Mouse (Mus musculus) small intestine, adult 2 months (tissue): ENCODE data around the gene Ercc1. TPM values are rescaled to one million over a fixed set of nuclear protein-coding genes. Genes with fewer than 3 reads are reported as not detected.

Experiments
- H3K27ac ChIP-seq: fragments of 200-500 bp; 2 replicates; pipeline ENCODE4 v1.5.1; 2012; ENCODE audit warnings: low read depth, low read length, control low read depth, inconsistent platforms; ENCODE audit not compliant: insufficient read depth
- H3K27me3 ChIP-seq: fragments of 200-500 bp; 2 replicates; pipeline ENCODE4 v1.6.1; 2012; ENCODE audit warnings: mild to moderate bottlenecking, moderate library complexity, low read length, inconsistent platforms; ENCODE audit not compliant: control insufficient read depth, insufficient read depth
- H3K36me3 ChIP-seq: fragments of 200-500 bp; 2 replicates; pipeline ENCODE4 v1.6.1; 2012; ENCODE audit warnings: mild to moderate bottlenecking, low read length, control low read depth, inconsistent platforms; ENCODE audit not compliant: control insufficient read depth, insufficient read depth
- H3K4me1 ChIP-seq: fragments of 200-500 bp; 2 replicates; pipeline ENCODE4 v1.6.1; 2012; ENCODE audit warnings: low read length, inconsistent platforms, mixed read lengths; ENCODE audit not compliant: control insufficient read depth, insufficient read depth, insufficient read length
- H3K4me3 ChIP-seq: fragments of 200-500 bp; 2 replicates; pipeline ENCODE4 v1.5.1; 2012; ENCODE audit warnings: low read depth, mild to moderate bottlenecking, control low read depth, inconsistent platforms, low read length, moderate library complexity
- CTCF ChIP-seq: fragments of 200-500 bp; IDR thresholded peaks from 2 replicates; pipeline ENCODE4 v1.5.1; 2012; ENCODE audit warnings: low read depth, mild to moderate bottlenecking, control low read depth, inconsistent platforms, low read length, moderate library complexity, mixed read lengths; ENCODE audit not compliant: insufficient replicate concordance, insufficient read length; ENCODE audit errors: extremely low read depth
- POLR2A ChIP-seq: fragments of 200-500 bp; IDR thresholded peaks from 2 replicates; pipeline ENCODE4 v1.6.1; 2012; ENCODE audit warnings: low read depth, mild to moderate bottlenecking, control low read depth, inconsistent platforms, low read length, moderate library complexity
- WGBS: fragments of 180-500 bp; shearing (Covaris S2); methylation state at CpG from one replicate; pipeline ENCODE4 v1.1.7; 2018; 5-methylcytosine and 5-hydroxymethylcytosine counted together
- polyA plus RNA-seq: library from polyadenylated mRNA; depleted of rRNA; stranded (reverse); fragments of >200 nt; gene quantifications from 2 replicates; pipeline ENCODE4 v1.2.3, GENCODE M21; 2012

The Ercc1 gene
- polyA plus RNA-seq, 1 experiment, result 17.5 TPM

DNA sequence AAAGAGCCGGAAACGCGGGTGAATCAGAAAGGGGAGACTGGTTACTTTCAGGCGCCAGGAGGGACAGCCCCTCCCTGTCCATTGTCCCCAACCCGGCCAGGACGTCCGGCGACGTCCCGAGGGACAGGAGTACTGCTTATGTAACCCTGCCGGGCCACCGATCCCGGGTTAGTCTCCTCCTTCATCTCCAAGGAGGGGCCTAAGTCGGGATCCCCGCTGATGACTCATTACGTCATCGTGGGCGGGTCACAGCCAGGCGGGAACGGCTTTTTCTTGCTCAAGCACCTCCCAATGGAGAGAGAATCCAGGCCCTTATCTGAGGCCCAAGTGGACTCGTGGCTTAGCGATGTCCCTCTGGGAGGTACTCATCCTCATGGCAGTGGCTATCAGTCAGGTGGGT lies 17.4 kb upstream of the Ercc1 start:
- peaks cover 12% of the 10 kb centered on the region for H3K4me1 ChIP-seq
- 2% methylated on average over 22 of the region's 22 CpGs for WGBS
- no peaks in the 10 kb centered on the region; the same call in 1 of the 2 replicates for H3K27me3 ChIP-seq
- peak overlapping the region; percentile 80 for H3K27ac ChIP-seq
- TF ChIP-seq POLR2A (no peak), CTCF (no peak)
- peak overlapping the region; percentile 57 for H3K4me3 ChIP-seq
- H3K36me3 ChIP-seq, result no peaks in the 10 kb centered on the region

DNA sequence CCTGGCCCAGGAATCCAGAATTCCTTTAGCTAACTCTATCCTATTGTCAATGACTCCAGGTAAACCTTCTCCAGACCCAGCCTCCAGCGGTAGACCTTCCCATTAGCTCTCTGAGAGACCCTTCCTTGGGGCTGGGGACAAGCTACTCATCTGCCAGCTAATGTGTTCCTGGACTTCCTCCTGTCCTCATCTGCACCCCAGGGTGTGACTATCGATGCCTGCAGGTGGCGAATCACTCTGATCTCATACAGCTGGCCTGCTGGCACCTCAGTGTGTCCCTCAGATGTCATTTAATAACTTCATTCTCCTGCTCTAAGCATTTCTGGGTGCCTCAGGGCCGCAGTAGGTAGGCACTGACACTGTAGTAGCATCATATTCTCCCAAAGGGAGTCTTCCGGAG lies 16.8 kb upstream of the Ercc1 start:
- Histone ChIP-seq H3K4me3 (no peak overlapping the region), H3K27ac (no peak overlapping the region), H3K36me3 (no peaks in the 10 kb centered on the region), H3K4me1 (peaks cover 12% of the 10 kb centered on the region), H3K27me3 (0 out of 2 replicates have a peak, but pooled peaks cover 2% of the 10 kb centered on the region)
- no peak for TF ChIP-seq POLR2A
- no peak for TF ChIP-seq CTCF
- 45% methylated on average over 5 of the region's 5 CpGs for WGBS

DNA sequence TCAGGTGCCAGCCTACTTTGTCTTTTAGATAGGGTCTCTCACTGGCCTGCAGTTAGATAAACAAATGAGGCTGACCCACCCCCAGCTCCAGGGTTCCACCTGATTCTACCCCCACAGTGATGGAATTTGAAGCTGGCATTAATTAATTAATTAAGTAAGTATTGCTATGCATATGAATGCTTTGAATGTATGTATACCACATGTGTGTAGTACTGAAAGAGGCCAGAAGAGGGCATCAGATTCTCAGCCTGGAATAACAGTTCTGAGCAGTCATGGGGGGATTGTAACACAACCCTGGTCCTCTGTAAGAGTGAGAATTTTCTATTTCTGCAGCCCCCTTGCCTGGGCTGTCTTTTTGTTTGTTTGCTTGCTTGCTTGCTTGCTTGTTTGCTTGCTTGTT lies 16.2 kb upstream of the Ercc1 start:
- Histone ChIP-seq H3K4me1 (peaks cover 15% of the 10 kb centered on the region), H3K4me3 (no peak overlapping the region), H3K27ac (no peak overlapping the region), H3K36me3 (no peaks in the 10 kb centered on the region), H3K27me3 (0 out of 2 replicates have a peak, but pooled peaks cover 3% of the 10 kb centered on the region)
- TF ChIP-seq CTCF, result no peak
- no peak for TF ChIP-seq POLR2A

DNA sequence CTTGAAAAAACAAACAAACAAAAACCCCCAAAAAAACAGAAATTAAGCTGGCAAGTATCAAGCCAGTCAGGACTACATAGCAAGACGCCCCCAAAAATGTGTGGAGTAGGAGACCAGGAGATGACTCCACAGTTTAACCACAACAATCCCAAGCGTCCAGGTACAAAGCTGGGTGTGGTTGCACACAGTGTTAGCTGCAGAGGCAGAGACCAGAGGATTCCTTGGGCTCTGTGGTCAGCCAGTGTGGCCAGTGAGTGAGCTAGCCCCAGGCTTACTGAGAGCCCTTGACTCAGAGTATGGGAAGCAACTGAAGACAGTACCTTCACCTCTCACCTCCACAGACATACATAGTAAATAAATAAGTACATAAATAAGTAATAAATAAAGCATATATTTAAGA lies 12.7 kb upstream of the Ercc1 start:
- Histone ChIP-seq H3K4me3 (no peak overlapping the region), H3K36me3 (no peaks in the 10 kb centered on the region), H3K4me1 (peaks cover 11% of the 10 kb centered on the region), H3K27me3 (0 out of 2 replicates have a peak, but pooled peaks cover 3% of the 10 kb centered on the region), H3K27ac (no peak overlapping the region)
- TF ChIP-seq POLR2A (no peak), CTCF (no peak)
- 71% methylated on average over 2 of the region's 2 CpGs for WGBS

DNA sequence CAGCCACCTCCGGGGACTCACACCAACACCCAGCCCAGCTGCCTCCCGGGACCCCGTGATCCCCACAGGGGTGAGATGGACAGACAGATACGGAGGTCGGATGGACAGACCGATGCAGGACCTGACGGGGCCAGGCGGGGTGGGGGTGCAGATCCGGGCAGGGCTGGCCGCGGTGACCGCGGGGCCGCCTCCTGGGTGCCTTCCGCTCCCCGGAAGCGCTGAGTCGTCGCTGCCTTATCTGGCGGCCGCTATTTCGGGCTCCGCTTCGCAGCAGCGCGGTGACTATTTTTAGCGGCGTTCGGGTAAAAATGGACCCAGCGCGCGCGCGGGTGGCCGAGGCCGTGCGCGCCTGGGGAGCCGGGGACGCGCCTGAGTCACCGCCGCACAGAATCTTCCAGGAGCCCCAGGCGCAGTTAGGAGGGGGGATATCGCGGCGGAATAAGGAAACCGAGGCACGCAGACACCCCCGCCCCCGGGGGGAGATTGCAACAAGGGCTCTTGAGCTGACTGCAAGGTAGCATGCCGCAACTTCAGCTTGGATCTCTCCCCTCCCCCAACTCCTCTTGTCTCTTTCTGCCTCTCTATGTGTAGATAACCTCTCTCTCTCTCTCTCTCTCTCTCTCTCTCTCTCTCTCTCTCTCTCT lies 11.7 kb upstream of the Ercc1 start:
- H3K27me3 ChIP-seq, result 0 out of 2 replicates have a peak, but pooled peaks cover 3% of the 10 kb centered on the region
- H3K36me3 ChIP-seq, result no peaks in the 10 kb centered on the region
- H3K4me3 ChIP-seq, result peak overlapping the region; percentile 64
- H3K27ac ChIP-seq, result 0 out of 2 replicates have a peak overlapping the region, but pooled peaks have one; percentile 27
- under 1% methylated on average over 52 of the region's 52 CpGs for WGBS
- peaks cover 4% of the 10 kb centered on the region; the same call in 1 of the 2 replicates for H3K4me1 ChIP-seq
- TF ChIP-seq POLR2A, result no peak
- TF ChIP-seq CTCF, result no peak

DNA sequence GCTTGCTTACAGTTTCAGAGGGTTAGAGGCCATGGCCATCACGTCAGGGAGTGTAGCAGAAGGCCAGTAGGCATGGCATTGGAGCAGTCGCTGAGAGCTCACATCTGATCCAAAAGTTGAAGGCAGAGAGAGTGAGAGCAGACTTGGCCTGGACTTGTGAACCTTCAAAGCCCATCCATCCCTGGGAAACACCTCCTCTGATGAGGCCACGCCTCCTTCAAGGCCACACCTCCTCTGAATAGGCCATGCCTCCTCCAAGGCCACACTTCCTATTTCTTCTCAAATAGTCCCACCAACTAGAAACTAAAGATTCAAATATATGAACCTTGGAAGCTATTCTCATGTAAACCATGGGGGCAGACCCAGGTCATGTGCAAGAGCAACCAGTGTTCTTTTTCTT lies 9.0 kb upstream of the Ercc1 start:
- H3K4me3 ChIP-seq, result no peak overlapping the region
- WGBS, result 40% methylated on average over 3 of the region's 3 CpGs
- H3K27ac ChIP-seq, result no peak overlapping the region
- TF ChIP-seq CTCF (no peak), POLR2A (no peak)
- peaks cover 3% of the 10 kb centered on the region; the same call in 1 of the 2 replicates for H3K4me1 ChIP-seq
- H3K27me3 ChIP-seq, result 0 out of 2 replicates have a peak, but pooled peaks cover 3% of the 10 kb centered on the region
- no peaks in the 10 kb centered on the region for H3K36me3 ChIP-seq

DNA sequence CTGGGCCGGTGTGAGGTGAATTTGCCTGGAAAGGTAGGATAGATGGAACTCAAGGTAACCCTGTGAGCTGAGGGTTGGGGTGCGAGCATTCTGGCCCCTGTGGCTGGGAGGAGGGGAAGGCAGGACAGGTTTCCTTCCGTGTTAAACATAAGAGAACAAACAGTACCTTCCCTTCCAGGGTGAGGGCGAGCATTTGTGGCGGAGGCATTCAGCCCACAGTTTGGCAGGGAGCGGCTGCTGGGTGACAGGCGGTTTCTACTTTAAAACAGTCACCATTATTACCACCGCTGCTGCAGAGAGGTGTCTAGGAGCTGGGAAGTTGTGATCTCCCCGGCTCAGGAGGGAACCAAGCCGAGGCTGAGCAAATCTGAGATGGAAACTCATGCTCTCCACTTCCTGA lies 7.5 kb upstream of the Ercc1 start:
- Histone ChIP-seq H3K36me3 (no peaks in the 10 kb centered on the region), H3K27me3 (peaks cover 8% of the 10 kb centered on the region), H3K27ac (no peak overlapping the region), H3K4me3 (no peak overlapping the region), H3K4me1 (peaks cover 8% of the 10 kb centered on the region)
- 55% methylated on average over 10 of the region's 10 CpGs for WGBS
- no peak for TF ChIP-seq CTCF
